Mouse (Mus musculus) midbrain, embryonic 14.5 days (tissue): ENCODE measurements at regions not wholly inside any gene's neighbourhood (a gene's known extent, or its start where the extent isn't known, plus 50 kb on each side); places are given as distances from the start of the nearest gene placed in this dataset.

Experiments used
- ATAC-seq: fragments of 200-750 bp; cut with Nextera tagmentation; 2 replicates; pipeline ENCODE4 v1.8.0; 2017; ENCODE audit warnings: moderate number of reproducible peaks, moderate library complexity; ENCODE audit not compliant: low FRiP score, low TSS enrichment
- DNase-seq: peaks from one replicate; pipeline ENCODE4 v3.0.0-alpha.2; 2015
- H3K27ac ChIP-seq: fragments of 300-500 bp; sonication (generic); replicated peaks from 2 replicates; pipeline ENCODE4 v1.5.1; 2014; ENCODE audit warnings: mild to moderate bottlenecking, low read depth, low read length, moderate library complexity
- H3K27me3 ChIP-seq: fragments of 300-500 bp; sonication (generic); 2 replicates; pipeline ENCODE4 v1.6.1; 2014; ENCODE audit warnings: low read length, control low read depth, mixed read lengths; ENCODE audit not compliant: control insufficient read depth, insufficient read depth
- H3K36me3 ChIP-seq: fragments of 300-500 bp; sonication (generic); 2 replicates; pipeline ENCODE4 v1.6.1; 2014; ENCODE audit warnings: low read length, control low read depth; ENCODE audit not compliant: control insufficient read depth, insufficient read depth
- H3K4me1 ChIP-seq: fragments of 300-500 bp; sonication (generic); 2 replicates; pipeline ENCODE4 v1.6.1; 2014; ENCODE audit warnings: mild to moderate bottlenecking, antibody characterized with exemption, low read length, control low read depth; ENCODE audit not compliant: control insufficient read depth, insufficient read depth
- H3K4me2 ChIP-seq: fragments of 300-500 bp; sonication (generic); 2 replicates; pipeline ENCODE4 v1.6.1; 2014; ENCODE audit warnings: mild to moderate bottlenecking, low read length, moderate library complexity
- H3K4me3 ChIP-seq: fragments of 300-500 bp; sonication (generic); replicated peaks from 2 replicates; pipeline ENCODE4 v1.5.1; 2014; ENCODE audit warnings: low read depth, low read length
- H3K9ac ChIP-seq: fragments of 300-500 bp; sonication (generic); replicated peaks from 2 replicates; pipeline ENCODE4 v1.6.1; 2014; ENCODE audit warnings: mild to moderate bottlenecking, low read length, moderate library complexity
- H3K9me3 ChIP-seq: fragments of 300-500 bp; sonication (generic); 2 replicates; pipeline ENCODE4 v1.6.1; 2016; ENCODE audit warnings: low read length, control low read depth, mixed read lengths; ENCODE audit not compliant: control insufficient read depth
- WGBS: fragments of 180-500 bp; shearing (Covaris S2); extraction: QIAGEN DNeasy Blood & Tissue Kit; methylation state at CpG from one replicate; pipeline ENCODE4 v1.1.7; 2014; 5-methylcytosine and 5-hydroxymethylcytosine counted together

GRCm38 (mm10) chrX:142561788-142562187 lies 119.4 kb upstream of the Tmem164 start:
- no peak for ATAC-seq
- Histone ChIP-seq H3K9ac (no peak overlapping the region), H3K27ac (no peak overlapping the region), H3K27me3 (no peaks in the 10 kb centered on the region), H3K36me3 (no peaks in the 10 kb centered on the region), H3K4me1 (no peaks in the 10 kb centered on the region), H3K4me2 (no peak overlapping the region), H3K4me3 (no peak overlapping the region), H3K9me3 (no peaks in the 10 kb centered on the region)
- 85% methylated on average over 5 of the region's 5 CpGs for WGBS
- no peak for DNase-seq

GRCm38 (mm10) chrX:142564186-142564585 lies 117.0 kb upstream of the Tmem164 start:
- Histone ChIP-seq H3K4me2 (no peak overlapping the region), H3K9ac (no peak overlapping the region), H3K9me3 (no peaks in the 10 kb centered on the region), H3K36me3 (no peaks in the 10 kb centered on the region), H3K27ac (no peak overlapping the region), H3K27me3 (0 out of 2 replicates have a peak, but pooled peaks cover 3% of the 10 kb centered on the region), H3K4me3 (no peak overlapping the region), H3K4me1 (no peaks in the 10 kb centered on the region)
- ATAC-seq = no peak
- WGBS = 89% methylated on average over 9 of the region's 9 CpGs
- no peak for DNase-seq

GRCm38 (mm10) chrX:142571772-142572171 lies 109.4 kb upstream of the Tmem164 start:
- no peak overlapping the region for H3K4me2 ChIP-seq
- no peaks in the 10 kb centered on the region for H3K9me3 ChIP-seq
- no peaks in the 10 kb centered on the region for H3K4me1 ChIP-seq
- H3K36me3 ChIP-seq = no peaks in the 10 kb centered on the region
- H3K27me3 ChIP-seq = 0 out of 2 replicates have a peak, but pooled peaks cover 3% of the 10 kb centered on the region
- DNase-seq (no peak), ATAC-seq (no peak)
- H3K4me3 ChIP-seq = no peak overlapping the region
- no peak overlapping the region for H3K27ac ChIP-seq
- H3K9ac ChIP-seq = no peak overlapping the region

GRCm38 (mm10) chrX:142574022-142574421 lies 107.2 kb upstream of the Tmem164 start:
- no peaks in the 10 kb centered on the region for H3K27me3 ChIP-seq
- H3K36me3 ChIP-seq = no peaks in the 10 kb centered on the region
- ATAC-seq (no peak), DNase-seq (no peak)
- no peak overlapping the region for H3K9ac ChIP-seq
- no peaks in the 10 kb centered on the region for H3K4me1 ChIP-seq
- H3K4me3 ChIP-seq = no peak overlapping the region
- no peak overlapping the region for H3K4me2 ChIP-seq
- H3K9me3 ChIP-seq = no peaks in the 10 kb centered on the region
- 91% methylated on average over 4 of the region's 4 CpGs for WGBS
- no peak overlapping the region for H3K27ac ChIP-seq

- ATAC-seq = no peak; the same call in 1 of the 2 replicates
These were observed 106.1 kb upstream of the Tmem164 start for GRCm38 (mm10) chrX:142574945-142575710.

GRCm38 (mm10) chrX:142576127-142576526 lies 105.1 kb upstream of the Tmem164 start:
- 88% methylated on average over 3 of the region's 3 CpGs for WGBS
- DNase-seq = no peak
- no peak overlapping the region for H3K27ac ChIP-seq
- H3K36me3 ChIP-seq = no peaks in the 10 kb centered on the region
- no peak overlapping the region for H3K9ac ChIP-seq
- no peak overlapping the region for H3K4me2 ChIP-seq
- H3K4me1 ChIP-seq = no peaks in the 10 kb centered on the region
- H3K9me3 ChIP-seq = no peaks in the 10 kb centered on the region
- ATAC-seq = no peak
- H3K4me3 ChIP-seq = no peak overlapping the region
- no peaks in the 10 kb centered on the region for H3K27me3 ChIP-seq

More at GRCm38 (mm10) chrX:142574945-142575710, 106.1 kb upstream of the Tmem164 start:
- Histone ChIP-seq H3K27me3 (no peaks in the 10 kb centered on the region), H3K9ac (no peak overlapping the region), H3K4me1 (no peaks in the 10 kb centered on the region), H3K9me3 (no peaks in the 10 kb centered on the region), H3K27ac (no peak overlapping the region), H3K4me2 (no peak overlapping the region), H3K36me3 (no peaks in the 10 kb centered on the region), H3K4me3 (no peak overlapping the region)
- 55% methylated on average over 10 of the region's 10 CpGs for WGBS
- peak; percentile 12 for DNase-seq

GRCm38 (mm10) chrX:142577449-142578081 lies 103.6 kb upstream of the Tmem164 start:
- 92% methylated on average over 6 of the region's 6 CpGs for WGBS
- Histone ChIP-seq H3K27ac (no peak overlapping the region), H3K36me3 (no peaks in the 10 kb centered on the region), H3K4me2 (no peak overlapping the region), H3K9ac (no peak overlapping the region), H3K4me3 (no peak overlapping the region), H3K4me1 (no peaks in the 10 kb centered on the region), H3K27me3 (no peaks in the 10 kb centered on the region), H3K9me3 (no peaks in the 10 kb centered on the region)
- ATAC-seq = no peak
- DNase-seq = no peak

GRCm38 (mm10) chrX:142585281-142585680 lies 95.9 kb upstream of the Tmem164 start:
- Histone ChIP-seq H3K4me2 (no peak overlapping the region), H3K36me3 (no peaks in the 10 kb centered on the region), H3K27me3 (no peaks in the 10 kb centered on the region), H3K4me1 (no peaks in the 10 kb centered on the region), H3K4me3 (no peak overlapping the region), H3K27ac (no peak overlapping the region), H3K9me3 (no peaks in the 10 kb centered on the region), H3K9ac (no peak overlapping the region)
- WGBS = 73% methylated on average over 2 of the region's 2 CpGs
- DNase-seq (no peak), ATAC-seq (no peak)

GRCm38 (mm10) chrX:142599377-142599776 lies 81.8 kb upstream of the Tmem164 start:
- H3K9ac ChIP-seq = no peak overlapping the region
- H3K36me3 ChIP-seq = no peaks in the 10 kb centered on the region
- no peaks in the 10 kb centered on the region for H3K27me3 ChIP-seq
- H3K27ac ChIP-seq = no peak overlapping the region
- H3K4me3 ChIP-seq = no peak overlapping the region
- H3K9me3 ChIP-seq = no peaks in the 10 kb centered on the region
- no peak for DNase-seq
- ATAC-seq = no peak
- 88% methylated on average over 2 of the region's 2 CpGs for WGBS
- no peaks in the 10 kb centered on the region for H3K4me1 ChIP-seq
- H3K4me2 ChIP-seq = no peak overlapping the region
